Mouse (Mus musculus): Measurements from ENCODE around the gene Hvcn1. TPM values are rescaled to one million over a fixed set of nuclear protein-coding genes. Genes with fewer than 3 reads are reported as not detected.

The Hvcn1 gene
- total RNA-seq, 2 experiments from 2014 or later: 2.1 to 2.6 TPM

DNA sequence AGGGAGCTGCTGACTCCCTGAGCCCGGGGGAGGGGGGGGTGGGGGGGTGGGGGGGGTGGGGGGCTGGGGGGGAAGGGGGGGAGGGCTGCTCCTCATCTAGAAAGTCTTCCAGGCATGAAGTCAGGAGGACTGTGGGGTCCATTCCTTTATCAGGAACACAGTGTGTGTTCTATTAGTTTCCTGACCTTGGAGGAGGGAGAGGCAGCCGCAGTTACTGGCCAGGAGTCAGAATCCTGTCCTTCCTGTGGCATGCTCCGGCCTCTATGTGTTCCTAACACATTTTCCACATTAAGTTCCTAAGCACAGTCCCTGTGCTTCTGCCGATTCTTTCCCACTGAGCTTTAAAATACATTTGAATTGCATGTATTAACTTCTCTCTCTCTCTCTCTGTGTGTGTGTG, 22.2 kb downstream of the Hvcn1 start:
- intact Hi-C loops (cut with DNase I): no loop called here
- DNase-seq (ENCODE audit: extremely low spot score in 1 of 2, low spot score in 2 of 2): no peak

DNA sequence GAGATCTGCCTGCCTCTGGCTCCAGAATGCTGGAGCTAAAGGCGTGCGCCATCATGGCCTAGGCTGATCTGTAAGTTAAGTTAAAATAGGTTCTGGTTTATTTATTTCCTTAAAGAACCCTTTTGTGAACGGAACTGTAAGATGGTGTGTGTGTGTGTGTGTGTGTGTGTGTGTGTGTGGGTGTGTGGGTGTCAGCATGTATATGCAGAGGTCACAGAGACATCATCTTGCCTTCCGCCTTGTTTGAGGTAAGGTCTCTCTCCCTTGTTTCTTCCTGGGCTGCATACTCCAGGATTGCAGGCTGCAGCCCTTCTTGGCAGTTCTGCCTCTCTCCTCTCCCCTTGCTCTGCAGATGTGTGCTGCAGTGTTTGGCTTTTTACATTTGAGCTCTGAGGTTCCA, 24.2 kb downstream of the Hvcn1 start:
- intact Hi-C loops (cut with DNase I): no loop called here
- DNase-seq (ENCODE audit: extremely low spot score in 1 of 2, low spot score in 2 of 2): no peak

DNA sequence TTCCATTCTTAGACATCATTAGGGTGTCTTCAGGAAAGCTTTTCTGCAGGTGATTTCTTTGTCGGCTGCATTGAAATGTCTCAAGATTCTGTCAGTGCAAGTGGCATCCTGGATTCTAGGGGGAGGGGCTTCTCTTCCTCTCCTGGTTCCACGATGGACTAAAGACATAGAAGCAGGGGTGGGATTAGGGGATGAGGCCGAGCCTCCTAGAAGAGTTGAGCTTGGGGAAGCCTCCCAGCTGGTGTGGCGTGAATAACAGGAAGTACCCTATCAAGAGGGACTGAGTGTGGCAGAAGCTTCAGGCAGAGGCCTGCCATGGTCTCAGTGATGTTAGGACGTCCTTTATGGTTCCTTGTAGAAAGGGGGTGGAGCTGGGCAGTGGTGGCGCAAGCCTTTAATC, 24.8 kb downstream of the Hvcn1 start:
- intact Hi-C loops (cut with DNase I): no loop called here

DNA sequence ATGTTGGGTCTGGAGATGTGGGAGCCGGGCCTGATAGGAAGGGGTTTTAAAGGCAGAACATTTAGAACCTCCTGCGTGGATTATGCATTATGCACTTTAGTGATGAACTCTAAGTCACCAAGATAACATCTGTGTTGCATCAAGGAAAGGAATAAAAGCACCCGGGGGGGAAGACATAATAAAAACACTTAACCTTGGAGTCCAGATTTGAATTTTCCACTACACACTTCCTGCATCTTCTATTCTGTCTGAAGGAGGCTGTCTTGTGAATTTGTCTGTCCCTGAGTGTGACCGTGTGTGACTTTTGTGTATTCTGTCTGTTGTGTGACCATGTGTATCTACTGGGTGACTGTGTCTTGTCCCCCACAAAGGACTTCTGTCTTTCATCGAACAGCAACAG, 25.4 kb downstream of the Hvcn1 start:
- intact Hi-C loops (cut with DNase I): no loop called here
- DNase-seq (ENCODE audit: extremely low spot score in 1 of 2, low spot score in 2 of 2): no peak

More for the DNA sequence above, 24.8 kb downstream of the Hvcn1 start:
- DNase-seq (ENCODE audit: extremely low spot score in 1 of 2, low spot score in 2 of 2): no peak

DNA sequence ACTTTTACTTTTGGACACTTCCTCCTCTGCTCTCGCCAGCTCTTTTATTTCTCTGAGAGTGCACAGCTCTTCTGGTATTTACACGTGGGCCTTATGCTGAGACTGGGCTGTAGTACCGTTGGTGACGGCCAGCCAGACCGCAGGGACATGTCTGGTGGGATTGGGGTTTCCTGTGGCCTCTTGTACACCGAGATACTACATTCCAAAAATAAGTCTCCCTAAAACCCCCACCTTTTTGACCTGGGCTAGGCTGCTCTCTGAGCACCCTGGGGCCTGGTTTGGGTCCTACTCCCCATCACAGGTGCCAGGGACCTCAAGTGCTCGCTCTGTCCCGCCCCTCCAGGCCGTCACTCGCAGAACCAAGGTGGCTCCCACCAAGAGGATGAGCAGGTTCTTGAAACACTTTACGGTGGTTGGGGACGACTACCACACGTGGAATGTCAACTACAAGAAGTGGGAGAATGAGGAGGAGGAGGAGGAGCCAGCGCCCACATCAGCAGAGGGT, 26.5 kb downstream of the Hvcn1 start:
- DNase-seq (ENCODE audit: extremely low spot score in 1 of 2, low spot score in 2 of 2): no peak
- intact Hi-C loops (cut with DNase I): no loop called here

DNA sequence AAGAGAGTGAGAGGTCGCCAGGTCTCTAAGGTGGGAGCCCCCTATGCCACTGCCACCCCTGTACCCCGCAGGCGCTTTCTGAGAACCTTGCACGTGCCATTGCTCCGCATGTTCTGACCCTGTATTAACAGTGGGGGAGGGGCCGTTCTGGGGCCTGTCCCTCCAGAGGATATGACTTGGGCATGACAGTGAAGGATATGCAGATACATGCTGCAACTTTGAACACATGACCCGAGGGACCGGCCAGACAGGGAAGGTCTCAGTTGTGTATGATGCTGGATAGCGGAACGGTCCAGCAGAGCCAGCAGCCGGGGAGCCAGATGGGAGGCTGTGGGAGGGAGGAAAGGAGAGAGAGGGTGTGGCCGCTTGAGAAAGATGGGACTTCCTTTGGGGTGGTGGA, 27.1 kb downstream of the Hvcn1 start:
- intact Hi-C loops (cut with DNase I): no loop called here
- no peak for DNase-seq (ENCODE audit: extremely low spot score in 1 of 2, low spot score in 2 of 2)

DNA sequence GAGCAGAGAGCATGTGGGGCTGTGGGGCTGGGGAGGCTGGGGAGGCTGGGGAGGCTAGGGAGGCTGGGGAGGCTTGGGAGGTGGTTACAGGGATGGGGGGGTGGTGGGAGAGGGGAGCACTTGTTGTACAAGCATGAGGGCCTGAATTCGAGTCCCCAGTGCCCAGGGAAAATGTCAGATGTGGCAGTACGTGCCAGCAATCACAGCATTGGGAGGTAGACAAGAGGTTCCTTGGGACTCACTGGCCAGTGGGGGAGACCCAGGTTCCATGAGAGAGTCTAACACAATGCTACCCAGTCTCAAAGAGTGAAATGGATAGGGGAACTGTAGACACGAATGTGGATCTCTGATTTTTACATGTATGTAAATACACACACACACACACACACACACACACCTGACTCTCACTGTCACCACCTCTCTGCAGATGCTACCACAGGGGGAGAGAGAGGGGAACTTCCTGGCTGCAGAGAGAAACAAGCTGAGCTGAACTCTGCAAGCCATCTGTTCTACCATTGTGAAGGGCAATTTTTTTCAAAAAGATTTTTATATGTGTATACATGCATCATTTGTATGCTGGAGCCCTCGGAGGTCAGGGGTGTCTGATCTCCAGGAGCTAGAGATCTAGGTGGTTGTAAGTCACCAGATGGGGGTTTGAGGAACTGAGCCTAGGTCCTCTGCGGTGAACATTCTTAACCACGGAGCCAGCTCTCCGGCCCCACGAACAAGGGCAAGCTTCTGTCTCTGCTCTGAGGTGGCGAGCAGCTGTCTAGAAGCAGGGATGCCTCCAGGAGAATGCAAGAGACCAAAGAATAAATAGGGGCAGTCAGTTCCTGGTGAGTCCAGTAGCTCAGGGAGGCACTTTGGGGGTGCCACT, 28.0 kb downstream of the Hvcn1 start:
- no peak for DNase-seq (ENCODE audit: extremely low spot score in 1 of 2, low spot score in 2 of 2)
- intact Hi-C loops (cut with DNase I): no loop called here

DNA sequence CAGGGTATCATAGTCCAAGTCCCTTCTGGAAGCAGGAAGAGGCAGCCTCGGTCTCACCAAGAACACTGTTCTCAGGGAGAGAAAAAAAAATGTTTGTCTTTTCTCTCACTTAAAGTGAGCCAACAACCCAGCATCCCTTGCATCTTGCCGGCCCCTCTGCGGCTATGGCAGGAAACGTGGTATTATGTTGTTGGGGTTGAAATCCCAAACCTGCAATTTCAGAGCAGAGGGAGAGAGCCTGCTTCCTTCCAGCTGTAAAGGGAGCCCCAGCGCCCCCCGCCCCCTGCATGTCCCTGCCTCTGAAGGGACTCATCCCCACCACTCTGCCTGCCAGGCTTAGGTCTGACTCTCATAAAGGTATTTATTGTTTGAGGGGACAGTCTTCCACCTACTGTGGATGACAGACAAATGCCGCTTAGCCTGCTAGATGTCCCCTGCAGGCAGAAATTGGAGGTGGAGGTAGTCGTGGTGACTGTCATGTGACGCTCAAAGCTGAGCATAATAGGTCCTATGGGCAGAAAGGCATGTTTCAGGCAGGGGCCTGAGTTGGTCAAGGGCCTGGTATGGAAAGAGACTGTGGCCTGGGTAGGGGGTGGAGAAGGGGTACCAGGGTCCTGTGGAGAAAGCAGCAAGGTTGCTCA, 28.7 kb downstream of the Hvcn1 start:
- intact Hi-C loops (cut with DNase I): no loop called here
- no peak for DNase-seq (ENCODE audit: extremely low spot score in 1 of 2, low spot score in 2 of 2)

DNA sequence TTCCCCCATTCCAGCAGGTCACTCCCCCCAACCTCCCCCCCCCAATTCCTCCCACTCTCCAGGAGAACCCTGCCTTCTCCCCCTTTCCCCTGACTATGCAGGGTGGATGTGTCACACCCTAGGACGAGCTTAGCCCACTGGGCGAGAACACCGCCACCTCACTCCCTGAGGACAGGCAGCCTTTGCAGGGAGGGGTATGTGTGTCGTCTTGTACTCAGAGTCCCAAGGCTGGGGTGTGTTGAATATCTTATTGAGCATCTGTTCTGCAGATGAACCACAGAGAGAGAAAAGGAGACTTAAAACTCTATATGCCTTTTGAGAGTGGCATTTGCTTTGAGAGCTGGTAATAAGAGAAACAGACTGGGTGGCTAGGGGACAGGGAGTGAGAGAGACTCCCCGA, 30.6 kb downstream of the Hvcn1 start:
- intact Hi-C loops (cut with DNase I): no loop called here
- DNase-seq (ENCODE audit: extremely low spot score in 1 of 2, low spot score in 2 of 2): no peak

DNA sequence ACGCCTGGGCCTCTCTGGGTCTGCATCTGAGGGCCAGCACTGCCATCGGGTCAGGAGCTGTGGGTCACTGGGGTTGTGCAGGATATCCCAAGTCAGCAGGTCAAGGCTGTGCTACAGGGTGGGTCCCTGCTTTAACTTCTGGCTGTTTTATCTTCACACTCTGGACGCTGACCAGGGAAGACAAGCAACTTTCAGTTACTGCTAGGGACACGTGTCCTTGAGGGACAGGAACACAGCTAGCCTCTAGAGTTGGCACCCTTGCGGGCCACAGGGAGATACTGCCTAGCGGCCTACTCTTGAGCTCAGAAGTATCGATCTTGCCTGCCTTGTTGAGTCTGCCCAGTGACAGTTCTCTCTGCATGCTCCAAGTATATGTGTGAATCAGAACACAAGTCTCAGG, 33.0 kb downstream of the Hvcn1 start:
- intact Hi-C loops (cut with DNase I): no loop called here
- no peak for DNase-seq (ENCODE audit: extremely low spot score in 1 of 2, low spot score in 2 of 2)

DNA sequence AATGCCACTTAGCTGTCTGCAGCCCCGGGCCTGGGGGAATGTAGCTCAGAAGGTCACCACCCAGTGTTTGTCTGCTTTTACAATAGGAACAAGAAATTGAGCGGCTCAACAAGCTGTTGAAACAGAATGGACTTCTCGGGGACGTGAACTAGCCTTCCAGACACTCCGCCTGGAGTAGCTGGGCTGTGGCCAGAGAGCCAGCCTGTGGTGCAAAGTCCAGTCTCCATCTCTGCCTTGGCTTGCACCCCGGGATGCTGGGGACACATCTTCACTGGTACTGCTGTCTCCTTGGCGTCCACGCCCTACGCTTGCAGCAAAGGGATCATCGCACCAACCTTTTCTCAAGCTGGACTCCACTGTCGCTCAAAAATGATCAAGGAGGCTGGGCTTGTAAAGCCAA, 33.9 kb downstream of the Hvcn1 start:
- intact Hi-C loops (cut with DNase I): no loop called here
- DNase-seq (ENCODE audit: extremely low spot score in 1 of 2, low spot score in 2 of 2): no peak

DNA sequence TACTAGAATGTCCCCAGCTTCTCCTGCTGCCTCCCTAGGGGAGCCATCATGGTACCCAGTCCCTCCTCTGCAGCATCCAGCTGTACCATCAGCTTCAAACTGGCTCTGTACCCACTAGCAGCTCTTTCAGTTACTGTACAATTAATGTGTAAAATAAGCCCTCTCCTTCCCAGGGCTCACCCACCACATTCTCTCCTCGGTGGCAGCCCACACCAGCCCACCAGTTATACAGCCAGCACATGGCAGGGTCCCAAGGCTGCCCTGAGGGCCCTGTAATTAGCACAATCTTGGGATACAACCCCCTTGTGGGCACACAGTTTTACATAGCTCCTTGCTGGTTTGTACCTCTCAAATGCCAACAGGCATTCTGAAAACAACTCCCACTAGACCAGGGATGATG, 34.4 kb downstream of the Hvcn1 start:
- no peak for DNase-seq (ENCODE audit: extremely low spot score in 1 of 2, low spot score in 2 of 2)
- intact Hi-C loops (cut with DNase I): no loop called here

DNA sequence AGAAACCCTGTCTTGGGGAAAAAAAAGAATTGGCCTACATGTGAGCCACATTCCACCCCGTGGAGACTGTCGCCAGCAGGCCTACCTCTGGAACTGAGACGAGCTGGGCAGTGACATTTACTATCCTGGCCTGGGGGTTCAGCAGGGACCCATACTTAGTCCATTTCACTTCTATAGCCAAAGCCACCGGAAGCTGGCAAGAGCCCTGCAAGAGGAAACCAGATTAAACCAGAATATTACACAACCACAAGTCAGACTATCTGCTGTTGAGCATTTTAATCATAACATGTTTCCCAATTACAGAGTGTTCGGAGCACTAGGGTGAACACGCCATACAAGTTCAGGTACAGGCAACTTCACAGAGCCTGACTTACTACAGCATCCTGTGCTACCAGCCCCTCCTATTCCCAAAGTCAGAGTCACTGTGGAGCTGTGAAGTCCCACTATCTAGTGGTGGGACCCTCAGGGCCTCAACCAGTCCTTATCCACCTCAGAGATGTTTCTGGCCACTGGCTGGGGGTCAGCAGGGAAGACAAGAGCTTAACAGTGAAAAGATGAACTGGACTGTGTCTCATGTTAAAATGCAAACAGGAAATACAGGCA, 36.0 kb downstream of the Hvcn1 start:
- DNase-seq (ENCODE audit: extremely low spot score in 1 of 2, low spot score in 2 of 2): no peak
- intact Hi-C loops (cut with DNase I): no loop called here

DNA sequence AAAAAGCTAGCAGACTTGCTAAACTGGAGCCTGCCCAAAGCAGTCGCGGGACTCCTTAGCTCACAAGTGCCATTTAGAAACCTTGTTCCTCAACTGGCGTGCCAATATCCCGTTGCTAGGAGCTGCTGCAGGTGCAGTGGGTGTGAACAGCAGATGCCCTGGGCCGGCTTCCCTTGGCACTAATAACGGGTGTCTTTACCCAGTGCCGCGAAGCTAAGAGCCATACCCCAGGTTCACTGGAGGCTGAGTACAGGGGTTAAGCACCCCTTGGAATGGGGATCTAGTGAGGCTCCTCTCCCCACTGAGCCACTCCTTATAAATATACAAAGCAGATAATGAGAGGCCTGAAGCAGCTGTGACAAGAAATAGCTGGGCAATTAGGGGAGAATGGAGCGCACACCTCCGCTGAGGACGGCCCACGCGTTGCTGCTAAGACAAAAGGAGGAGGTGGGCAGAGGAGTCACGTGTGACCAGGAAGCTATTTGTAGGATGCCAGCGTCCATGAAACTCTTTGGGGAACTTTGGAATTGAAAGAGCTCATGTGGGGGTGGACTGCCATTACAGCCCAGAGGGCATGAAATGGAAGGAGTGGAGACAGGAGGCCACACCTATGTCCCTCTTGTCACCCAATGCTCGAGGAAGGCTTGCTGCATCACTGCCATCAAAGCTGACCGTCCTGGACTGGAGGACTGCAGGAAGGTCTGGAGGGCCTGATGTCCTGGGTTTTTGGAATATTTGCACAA, 37.3 kb downstream of the Hvcn1 start:
- intact Hi-C loops (cut with DNase I): no loop called here
- no peak for DNase-seq (ENCODE audit: extremely low spot score in 1 of 2, low spot score in 2 of 2)

DNA sequence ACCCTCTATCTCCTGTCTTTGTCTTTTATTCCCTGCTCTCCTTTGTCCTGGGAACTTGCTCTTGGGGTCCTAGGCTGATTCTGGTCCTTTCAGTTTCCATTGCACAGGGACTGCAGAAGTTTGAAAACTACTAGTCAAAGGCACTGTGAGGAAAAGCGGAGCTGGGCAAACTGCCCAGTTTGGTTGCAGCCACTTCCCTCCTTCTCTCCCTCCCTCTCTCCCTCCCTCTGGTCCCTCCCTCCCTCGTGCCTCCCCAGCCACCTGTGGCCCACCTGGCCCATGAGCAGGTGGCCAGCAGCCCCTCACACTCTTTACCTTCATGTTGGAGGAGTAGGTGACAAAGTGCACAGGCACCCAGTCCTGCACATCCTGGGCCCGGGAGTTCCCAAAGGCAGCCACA, 38.6 kb downstream of the Hvcn1 start:
- peak in 1 of 2 experiments; percentile 61 for DNase-seq (ENCODE audit: extremely low spot score in 1 of 2, low spot score in 2 of 2)
- intact Hi-C loops (cut with DNase I): no loop called here

DNA sequence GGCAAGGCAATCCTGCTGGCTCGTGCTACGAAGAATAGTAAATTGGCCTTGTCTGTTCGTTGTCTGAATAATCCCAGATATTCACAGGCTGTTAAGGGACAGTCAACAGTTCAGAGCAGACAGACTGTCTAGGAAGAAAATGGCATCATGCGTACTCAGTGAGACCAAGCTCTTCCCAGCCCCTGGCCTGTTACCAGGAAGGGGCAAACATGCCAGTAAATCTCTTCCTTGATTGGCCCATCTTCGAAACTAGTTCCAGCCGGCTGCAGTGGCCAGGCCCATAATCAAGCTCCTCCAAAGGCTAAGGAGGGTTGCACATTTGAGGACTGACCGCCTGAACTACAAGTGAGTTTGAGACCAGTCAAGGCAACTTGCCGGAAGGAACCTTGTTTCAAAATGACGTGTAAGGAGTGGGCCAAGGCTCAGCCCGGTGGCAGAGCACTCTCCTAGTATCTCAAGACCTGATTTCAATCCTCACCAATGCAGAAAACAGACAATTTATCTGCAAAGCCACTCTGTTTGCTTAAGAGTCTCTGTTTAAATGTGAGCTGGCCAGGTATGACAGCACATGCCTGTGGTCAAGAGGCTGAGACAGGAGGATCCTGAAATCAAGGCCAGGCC, 40.1 kb downstream of the Hvcn1 start:
- no peak for DNase-seq (ENCODE audit: extremely low spot score in 1 of 2, low spot score in 2 of 2)
- intact Hi-C loops (cut with DNase I): no loop called here

DNA sequence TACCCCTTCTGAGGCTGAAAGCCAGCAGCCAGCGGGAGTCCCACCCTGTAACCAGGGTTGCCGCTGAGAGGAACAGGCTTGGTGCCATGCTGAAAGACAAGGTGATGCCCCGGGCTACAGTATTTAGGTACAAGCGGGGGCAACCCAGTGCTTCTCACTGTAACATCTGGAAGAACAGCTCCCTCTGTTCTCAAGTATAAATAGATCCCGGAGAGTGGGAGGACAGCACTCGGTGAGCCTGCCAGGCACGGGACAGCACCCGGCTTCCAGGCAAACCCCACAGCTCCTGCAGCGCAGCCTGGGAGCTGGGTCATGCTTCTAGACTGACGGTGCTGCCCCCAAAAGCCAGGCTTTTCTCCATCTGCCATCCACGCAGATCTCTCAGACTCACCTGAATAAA, 40.9 kb downstream of the Hvcn1 start:
- DNase-seq (ENCODE audit: extremely low spot score in 1 of 2, low spot score in 2 of 2): no peak
- intact Hi-C loops (cut with DNase I): no loop called here

DNA sequence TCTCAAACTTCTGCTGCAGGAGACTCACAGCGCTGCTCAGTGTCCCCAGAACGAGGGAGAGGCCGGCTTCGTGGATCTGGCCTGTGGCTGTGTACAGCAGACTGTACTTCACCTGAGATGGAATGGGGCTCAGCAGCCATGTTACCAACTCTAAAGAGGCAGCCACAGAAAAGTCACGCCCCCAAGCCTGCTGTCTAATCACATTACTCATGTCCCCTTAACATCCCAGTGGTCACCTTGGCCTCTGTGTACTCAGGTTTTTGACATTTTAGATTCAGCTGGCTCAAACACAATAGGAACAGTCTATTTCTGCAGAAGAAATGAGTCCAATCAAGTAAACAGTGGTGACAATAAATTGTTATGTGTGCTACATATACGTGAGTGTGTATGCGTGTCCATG, 41.3 kb downstream of the Hvcn1 start:
- no peak for DNase-seq (ENCODE audit: extremely low spot score in 1 of 2, low spot score in 2 of 2)
- intact Hi-C loops (cut with DNase I): no loop called here

DNA sequence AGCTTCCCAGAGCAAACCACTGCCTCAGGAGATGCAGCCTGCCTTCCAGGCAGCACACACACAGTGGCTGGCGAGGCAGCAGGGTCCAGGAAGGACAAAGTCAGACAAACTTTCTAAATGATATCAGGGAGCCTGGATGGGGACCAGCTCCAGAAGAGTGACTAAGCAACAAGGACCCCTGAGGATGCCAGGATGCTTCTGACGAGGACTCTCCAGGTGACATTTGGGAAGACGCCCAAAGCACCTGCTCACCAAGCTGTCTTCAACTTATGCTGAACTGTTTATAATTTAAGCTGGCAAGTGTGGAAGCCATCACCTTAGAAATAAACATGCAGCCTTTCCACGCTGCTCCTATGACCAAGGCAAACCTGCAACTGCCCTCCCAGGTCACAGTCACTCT, 42.7 kb downstream of the Hvcn1 start:
- intact Hi-C loops (cut with DNase I): no loop called here
- no peak for DNase-seq (ENCODE audit: extremely low spot score in 1 of 2, low spot score in 2 of 2)
